Mouse (Mus musculus) CH12.LX (cell line): ENCODE measurements at regions not wholly inside any gene's neighbourhood (a gene's known extent, or its start where the extent isn't known, plus 50 kb on each side); places are given as distances from the start of the nearest gene placed in this dataset.

Experiments used
- DNase-seq: peaks from one replicate; pipeline ENCODE4 v3.0.0-alpha.2; 2013; ENCODE audit errors: extremely low read depth
- H3K27ac ChIP-seq: 2 replicates; pipeline ENCODE4 v1.5.1; 2012; ENCODE audit warnings: low read depth, mild to moderate bottlenecking, control low read depth, moderate library complexity; ENCODE audit not compliant: insufficient read depth
- H3K27me3 ChIP-seq: replicated peaks from 2 replicates; pipeline ENCODE3; 2012; ENCODE audit warnings: inconsistent platforms
- H3K36me3 ChIP-seq, 2 experiments: replicated peaks in 1 of 2; 2 replicates each; pipeline versions ENCODE3 to v1.6.1; 2012; ENCODE audit warnings: inconsistent platforms in 1 of 2, low read length in 1 of 2, mild to moderate bottlenecking in 1 of 2, mixed read lengths in 1 of 2, moderate library complexity in 1 of 2; ENCODE audit not compliant: control insufficient read depth in 1 of 2, insufficient read depth in 1 of 2
- H3K4me1 ChIP-seq, 2 experiments: 2 replicates each; pipeline ENCODE4 v1.6.1; 2012; ENCODE audit warnings: inconsistent platforms in 1 of 2, moderate library complexity in 1 of 2; ENCODE audit not compliant: insufficient read depth in 2 of 2, control insufficient read depth in 1 of 2
- H3K4me2 ChIP-seq: 2 replicates; pipeline ENCODE4 v1.6.1; 2012; ENCODE audit warnings: low read depth, mild to moderate bottlenecking, control low read depth; ENCODE audit not compliant: poor library complexity, insufficient read depth, severe bottlenecking
- H3K4me3 ChIP-seq, 3 experiments: fragments of 150-350 bp in 1 of 3; sonication (generic) in 1 of 3; replicated peaks in 1 of 3; 2 replicates each; pipeline versions ENCODE3 to v1.5.1; 2011 to 2012; ENCODE audit warnings: low read depth in 2 of 3, low read length in 2 of 3, mild to moderate bottlenecking in 2 of 3, moderate library complexity in 2 of 3, control low read depth in 1 of 3, improper control_type of control experiment in 1 of 3, inconsistent platforms in 1 of 3, mixed read lengths in 1 of 3; ENCODE audit not compliant: poor library complexity in 1 of 3
- H3K79me2 ChIP-seq: replicated peaks from 2 replicates; pipeline ENCODE4 v1.6.1; 2012; ENCODE audit warnings: mild to moderate bottlenecking, moderate library complexity; ENCODE audit not compliant: control insufficient read depth, poor library complexity, insufficient read depth, severe bottlenecking; ENCODE audit errors: extremely low read depth
- H3K9ac ChIP-seq: 2 replicates; pipeline ENCODE4 v1.6.1; 2012; ENCODE audit warnings: low read depth, mild to moderate bottlenecking, control low read depth, moderate library complexity; ENCODE audit not compliant: insufficient read depth
- H3K9me3 ChIP-seq: replicated peaks from 2 replicates; pipeline ENCODE3; 2012; ENCODE audit warnings: low read length, inconsistent platforms, mixed read lengths
- CHD1 ChIP-seq: IDR thresholded peaks from 2 replicates; pipeline ENCODE4 v1.6.1; 2012; ENCODE audit warnings: low read depth, low read length, improper control_type of control experiment, inconsistent platforms
- CTCF ChIP-seq, 2 experiments: IDR thresholded peaks in 1 of 2; conservative IDR thresholded peaks in 1 of 2; 2 replicates each; pipeline ENCODE4 v1.5.1; 2011 to 2012; ENCODE audit warnings: low read depth in 2 of 2, low read length in 2 of 2, improper control_type of control experiment in 1 of 2, inconsistent platforms in 1 of 2, mild to moderate bottlenecking in 1 of 2, moderate library complexity in 1 of 2
- E2F4 ChIP-seq: IDR thresholded peaks from 2 replicates; pipeline ENCODE4 v1.6.1; 2011; ENCODE audit warnings: low read depth, low read length, improper control_type of control experiment; ENCODE audit not compliant: insufficient replicate concordance
- EP300 ChIP-seq: IDR thresholded peaks from 2 replicates; pipeline ENCODE4 v1.6.1; 2011; ENCODE audit warnings: low read length, improper control_type of control experiment
- GABPA ChIP-seq: IDR thresholded peaks from 2 replicates; pipeline ENCODE4 v1.6.1; 2012; ENCODE audit warnings: low read depth, low read length, improper control_type of control experiment, inconsistent platforms; ENCODE audit not compliant: insufficient replicate concordance
- HCFC1 ChIP-seq: IDR thresholded peaks from 2 replicates; pipeline ENCODE4 v1.6.1; 2012; ENCODE audit warnings: low read depth, mild to moderate bottlenecking, inconsistent platforms, low read length, improper control_type of control experiment
- IRF4 ChIP-seq: IDR thresholded peaks from 2 replicates; pipeline ENCODE4 v1.6.1; 2014; ENCODE audit warnings: low read depth, mild to moderate bottlenecking, inconsistent platforms, low read length, improper control_type of control experiment
- JUN ChIP-seq: IDR thresholded peaks from 2 replicates; pipeline ENCODE4 v1.6.1; 2011; ENCODE audit warnings: low read depth, mild to moderate bottlenecking, low read length, improper control_type of control experiment, moderate library complexity; ENCODE audit not compliant: insufficient read depth
- MAX ChIP-seq: IDR thresholded peaks from 2 replicates; pipeline ENCODE4 v1.6.1; 2011; ENCODE audit warnings: low read length, improper control_type of control experiment
- MAZ ChIP-seq: IDR thresholded peaks from 2 replicates; pipeline ENCODE4 v1.6.1; 2012; ENCODE audit warnings: low read depth, mild to moderate bottlenecking, inconsistent platforms, low read length, improper control_type of control experiment, moderate library complexity
- MEF2A ChIP-seq: IDR thresholded peaks from 2 replicates; pipeline ENCODE4 v1.6.1; 2014; ENCODE audit warnings: low read depth, mild to moderate bottlenecking, inconsistent platforms, low read length, improper control_type of control experiment, borderline replicate concordance
- MYC ChIP-seq: IDR thresholded peaks from 2 replicates; pipeline ENCODE4 v1.6.1; 2011; ENCODE audit warnings: low read depth, mild to moderate bottlenecking, improper control_type of control experiment, low read length
- NELFE ChIP-seq: IDR thresholded peaks from 2 replicates; pipeline ENCODE4 v1.6.1; 2011; ENCODE audit warnings: low read depth, low read length, improper control_type of control experiment
- PAX5 ChIP-seq: IDR thresholded peaks from 2 replicates; pipeline ENCODE4 v1.6.1; 2012; ENCODE audit warnings: low read length, inconsistent platforms, mixed read lengths
- POLR2A ChIP-seq: IDR thresholded peaks from 2 replicates; pipeline ENCODE4 v1.6.1; 2011; ENCODE audit warnings: low read depth, mild to moderate bottlenecking, improper control_type of control experiment, low read length
- POLR2AphosphoS2 ChIP-seq: IDR thresholded peaks from 2 replicates; pipeline ENCODE4 v1.6.1; 2011; ENCODE audit warnings: low read depth, low read length, improper control_type of control experiment
- RAD21 ChIP-seq: IDR thresholded peaks from 2 replicates; pipeline ENCODE4 v1.6.1; 2011; ENCODE audit warnings: low read depth, mild to moderate bottlenecking, low read length, improper control_type of control experiment, moderate library complexity
- ZC3H11A ChIP-seq: IDR thresholded peaks from 2 replicates; pipeline ENCODE4 v1.6.1; 2012; ENCODE audit warnings: low read depth, mild to moderate bottlenecking, inconsistent platforms, low read length, improper control_type of control experiment
- ZKSCAN1 ChIP-seq: IDR thresholded peaks from 2 replicates; pipeline ENCODE4 v1.6.1; 2012; ENCODE audit warnings: low read depth, inconsistent platforms, low read length, improper control_type of control experiment, borderline replicate concordance
- ZMIZ1 ChIP-seq: IDR thresholded peaks from 2 replicates; pipeline ENCODE4 v1.6.1; 2012; ENCODE audit warnings: low read depth, mild to moderate bottlenecking, inconsistent platforms, low read length, improper control_type of control experiment
- ZNF384 ChIP-seq: IDR thresholded peaks from 2 replicates; pipeline ENCODE4 v1.6.1; 2012; ENCODE audit warnings: low read depth, low read length, improper control_type of control experiment, inconsistent platforms
- dilution Hi-C: fragments of 300-500 bp; cut with MboI; formaldehyde crosslinking; loops from 2 replicates; pipeline ENCODE4 v1.14.3; 2020; ENCODE audit warnings: low sequenced_read_pairs; ENCODE audit not compliant: extremely low pct_unique_long_range_greater_than_20kb, extremely low pct_ligation_motif_present
- in situ Hi-C: fragments of 300-500 bp; cut with MboI; formaldehyde crosslinking; loops from 3 replicates; pipeline ENCODE4 v1.14.3; 2019; ENCODE audit warnings: low sequenced_read_pairs, low pct_ligation_motif_present, low pct_unique_long_range_greater_than_20kb, mixed read lengths

DNA sequence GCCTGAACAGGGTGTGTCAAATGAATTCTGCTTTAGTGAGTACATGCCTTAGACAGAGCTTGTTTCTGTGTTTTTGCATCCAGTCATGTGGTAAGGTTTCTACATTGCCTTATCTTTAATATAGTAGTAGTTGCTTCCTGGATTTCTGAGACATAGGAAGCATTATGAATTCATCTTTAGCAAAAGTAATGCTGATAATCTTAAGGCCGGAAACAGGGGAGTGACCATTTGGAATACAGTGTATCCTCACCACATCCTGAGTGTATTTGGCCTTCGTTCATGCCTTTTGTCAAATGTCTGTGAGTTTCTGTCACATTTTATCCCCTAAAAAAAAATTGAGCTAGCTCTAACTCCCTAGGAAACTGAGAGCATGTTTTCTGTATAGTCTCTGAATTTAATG is 482.9 kb downstream of the Cetn3 start:
- Histone ChIP-seq H3K4me1 (peaks cover 0 to 24% of the 10 kb centered on the region in 2 experiments; a peak in 2 of 4 replicates), H3K4me2 (no peak overlapping the region), H3K4me3 (no peak overlapping the region), H3K27me3 (no peaks in the 10 kb centered on the region), H3K79me2 (no peaks in the 10 kb centered on the region), H3K9me3 (no peaks in the 10 kb centered on the region), H3K36me3 (no peaks in the 10 kb centered on the region), H3K9ac (no peak overlapping the region), H3K27ac (no peak overlapping the region)
- in situ Hi-C loops: no loop called here
- dilution Hi-C loops: no loop called here
- TF ChIP-seq EP300: no peak
- TF ChIP-seq PAX5: no peak
- no peak for TF ChIP-seq HCFC1
- TF ChIP-seq POLR2AphosphoS2: no peak
- no peak for TF ChIP-seq MAZ
- TF ChIP-seq IRF4: no peak
- no peak for TF ChIP-seq POLR2A
- TF ChIP-seq JUN: no peak
- TF ChIP-seq ZNF384: no peak
- TF ChIP-seq ZMIZ1: no peak
- no peak for TF ChIP-seq CTCF (conservative IDR thresholded peaks at IDR 0.05 in 1 of 2, IDR thresholded peaks at IDR 0.05 in 1 of 2; ENCODE audit: low read depth in 2 of 2, low read length in 2 of 2)
- no peak for TF ChIP-seq ZKSCAN1
- no peak for DNase-seq

DNA sequence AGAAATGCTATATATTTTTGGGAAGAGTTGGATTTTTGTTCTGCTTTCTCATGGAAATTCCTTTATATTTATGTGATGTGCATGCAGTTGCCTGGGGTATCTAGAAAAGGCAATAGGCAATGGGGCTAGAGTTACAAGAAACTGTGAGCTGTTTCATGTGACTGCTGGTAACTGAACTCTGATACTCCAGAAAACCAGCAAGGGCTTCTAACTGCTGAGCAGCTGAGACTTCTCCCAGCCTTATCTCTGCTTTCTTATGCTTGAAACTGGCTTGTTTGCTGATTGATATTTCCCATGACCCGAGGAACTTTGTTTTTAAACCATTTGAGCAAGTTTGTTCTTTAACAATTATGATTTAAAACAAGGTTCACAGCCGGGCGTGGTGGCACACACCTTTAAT is 491.9 kb downstream of the Cetn3 start:
- H3K9me3 ChIP-seq: no peaks in the 10 kb centered on the region
- no peak overlapping the region for H3K4me2 ChIP-seq
- DNase-seq: no peak

DNA sequence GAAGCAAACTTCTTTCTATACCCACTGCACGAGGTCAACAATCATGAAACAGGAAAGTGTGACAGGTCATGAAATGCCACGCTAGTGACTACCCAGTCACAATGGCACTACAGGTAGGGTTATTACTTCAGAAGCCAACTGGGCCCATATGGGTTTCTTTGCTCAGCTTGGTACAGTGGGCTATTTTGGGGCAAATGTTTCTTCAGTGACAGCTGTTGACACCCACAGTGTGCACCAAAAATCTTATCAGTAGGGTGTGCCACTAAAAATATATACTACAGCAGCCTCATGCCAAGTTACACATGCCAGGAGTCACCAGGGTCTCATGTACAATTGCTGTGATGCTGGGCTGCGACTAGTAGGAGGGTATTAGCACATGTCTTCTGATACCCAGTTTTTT is 493.1 kb downstream of the Cetn3 start:
- TF ChIP-seq GABPA (no peak), ZC3H11A (no peak), MAZ (no peak), EP300 (no peak), MEF2A (no peak)
- in situ Hi-C loops (no loop called here), dilution Hi-C loops (no loop called here)
- no peak overlapping the region for H3K9ac ChIP-seq
- no peaks in the 10 kb centered on the region for H3K9me3 ChIP-seq
- no peak for DNase-seq
- no peaks in the 10 kb centered on the region for H3K4me1 ChIP-seq
- H3K4me2 ChIP-seq: no peak overlapping the region
- H3K4me3 ChIP-seq: no peak overlapping the region
- H3K79me2 ChIP-seq: no peaks in the 10 kb centered on the region
- no peak overlapping the region for H3K27ac ChIP-seq
- no peaks in the 10 kb centered on the region for H3K36me3 ChIP-seq
- H3K27me3 ChIP-seq: no peaks in the 10 kb centered on the region

More for the DNA sequence above, 491.9 kb downstream of the Cetn3 start:
- dilution Hi-C loops: no loop called here
- Histone ChIP-seq H3K27ac (no peak overlapping the region), H3K79me2 (no peaks in the 10 kb centered on the region), H3K4me1 (peaks cover 0 to 4% of the 10 kb centered on the region in 2 experiments; a peak in 1 of 4 replicates), H3K9ac (no peak overlapping the region), H3K27me3 (no peaks in the 10 kb centered on the region), H3K36me3 (no peaks in the 10 kb centered on the region), H3K4me3 (no peak overlapping the region)
- in situ Hi-C loops: no loop called here
- no peak for TF ChIP-seq RAD21
- TF ChIP-seq MAX: no peak
- TF ChIP-seq NELFE: no peak
- TF ChIP-seq POLR2AphosphoS2: no peak
- no peak for TF ChIP-seq E2F4
- TF ChIP-seq CHD1: no peak
- TF ChIP-seq MYC: no peak
